Mouse (Mus musculus): ENCODE data around the gene Inpp4b. TPM values are rescaled to one million over a fixed set of nuclear protein-coding genes. Genes with fewer than 3 reads are reported as not detected.

Inpp4b gene
- polyA plus RNA-seq, 1 experiment, result 1.2 TPM

GRCm38 (mm10) chr8:81497646-81498045 lies 155.3 kb downstream of the Inpp4b start:
- Histone ChIP-seq H3K4me3 (ENCODE audit: insufficient read depth, low read depth, low read length) (no peak overlapping the region), H3K27ac (replicated peaks; ENCODE audit: low read depth, low read length) (no peak overlapping the region), H3K4me1 (ENCODE audit: control insufficient read depth, insufficient read depth, insufficient read length, low read length) (no peaks in the 10 kb centered on the region)

- Histone ChIP-seq H3K4me3 (ENCODE audit: insufficient read depth, low read depth, low read length) (no peak overlapping the region), H3K4me1 (ENCODE audit: control insufficient read depth, insufficient read depth, insufficient read length, low read length) (no peaks in the 10 kb centered on the region), H3K27ac (replicated peaks; ENCODE audit: low read depth, low read length) (no peak overlapping the region)
Measured at GRCm38 (mm10) chr8:81502216-81502615, 159.9 kb downstream of the Inpp4b start.

GRCm38 (mm10) chr8:81502982-81503381 lies 160.6 kb downstream of the Inpp4b start:
- no peak overlapping the region for H3K4me3 ChIP-seq (ENCODE audit: insufficient read depth, low read depth, low read length)
- H3K4me1 ChIP-seq (ENCODE audit: control insufficient read depth, insufficient read depth, insufficient read length, low read length), result no peaks in the 10 kb centered on the region
- H3K27ac ChIP-seq (replicated peaks; ENCODE audit: low read depth, low read length), result no peak overlapping the region

GRCm38 (mm10) chr8:81512826-81513225 lies 170.5 kb downstream of the Inpp4b start:
- no peaks in the 10 kb centered on the region for H3K4me1 ChIP-seq (ENCODE audit: control insufficient read depth, insufficient read depth, insufficient read length, low read length)

GRCm38 (mm10) chr8:81514425-81514824 lies 172.1 kb downstream of the Inpp4b start:
- no peak overlapping the region for H3K27ac ChIP-seq (replicated peaks; ENCODE audit: low read depth, low read length)
- H3K4me3 ChIP-seq (ENCODE audit: insufficient read depth, low read depth, low read length), result no peak overlapping the region
- no peaks in the 10 kb centered on the region for H3K4me1 ChIP-seq (ENCODE audit: control insufficient read depth, insufficient read depth, insufficient read length, low read length)

More at GRCm38 (mm10) chr8:81512826-81513225, 170.5 kb downstream of the Inpp4b start:
- Histone ChIP-seq H3K27ac (replicated peaks; ENCODE audit: low read depth, low read length) (no peak overlapping the region), H3K4me3 (ENCODE audit: insufficient read depth, low read depth, low read length) (no peak overlapping the region)

- Histone ChIP-seq H3K4me3 (ENCODE audit: insufficient read depth, low read depth, low read length) (no peak overlapping the region), H3K27ac (replicated peaks; ENCODE audit: low read depth, low read length) (no peak overlapping the region), H3K4me1 (ENCODE audit: control insufficient read depth, insufficient read depth, insufficient read length, low read length) (no peaks in the 10 kb centered on the region)
Measured at GRCm38 (mm10) chr8:81522085-81522484, 179.7 kb downstream of the Inpp4b start.

- no peaks in the 10 kb centered on the region for H3K4me1 ChIP-seq (ENCODE audit: control insufficient read depth, insufficient read depth, insufficient read length, low read length)
- no peak overlapping the region for H3K27ac ChIP-seq (replicated peaks; ENCODE audit: low read depth, low read length)
Measured at GRCm38 (mm10) chr8:81524561-81524960, 182.2 kb downstream of the Inpp4b start.

GRCm38 (mm10) chr8:81527661-81528060 lies 185.3 kb downstream of the Inpp4b start:
- H3K4me3 ChIP-seq (ENCODE audit: insufficient read depth, low read depth, low read length), result no peak overlapping the region
- no peak overlapping the region for H3K27ac ChIP-seq (replicated peaks; ENCODE audit: low read depth, low read length)
- no peaks in the 10 kb centered on the region for H3K4me1 ChIP-seq (ENCODE audit: control insufficient read depth, insufficient read depth, insufficient read length, low read length)

More at GRCm38 (mm10) chr8:81524561-81524960, 182.2 kb downstream of the Inpp4b start:
- H3K4me3 ChIP-seq (ENCODE audit: insufficient read depth, low read depth, low read length), result no peak overlapping the region

GRCm38 (mm10) chr8:81538310-81538709 lies 196.0 kb downstream of the Inpp4b start:
- Histone ChIP-seq H3K4me1 (ENCODE audit: control insufficient read depth, insufficient read depth, insufficient read length, low read length) (no peaks in the 10 kb centered on the region), H3K4me3 (ENCODE audit: insufficient read depth, low read depth, low read length) (no peak overlapping the region), H3K27ac (replicated peaks; ENCODE audit: low read depth, low read length) (no peak overlapping the region)

DNA sequence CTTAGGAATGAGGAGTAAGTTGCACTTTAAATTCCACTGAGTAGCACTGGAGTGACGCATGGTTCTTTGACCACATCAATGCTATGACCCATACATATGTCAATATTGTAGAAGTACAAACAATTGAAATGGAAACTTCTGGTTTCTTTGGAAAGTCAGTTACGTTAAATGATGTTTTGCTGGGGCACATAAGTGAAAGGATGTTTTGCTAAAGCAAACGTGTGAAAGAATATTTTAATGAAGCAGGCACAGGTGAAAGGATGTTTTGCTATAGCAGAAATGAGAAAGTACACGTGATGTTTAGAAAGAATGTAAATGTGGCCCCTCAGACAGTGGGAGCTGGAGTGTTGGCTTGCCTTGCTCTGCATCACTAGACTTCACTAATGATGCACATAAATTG lies 216.2 kb downstream of the Inpp4b start:
- Histone ChIP-seq H3K27ac (replicated peaks; ENCODE audit: low read depth, low read length) (no peak overlapping the region), H3K4me1 (ENCODE audit: control insufficient read depth, insufficient read depth, insufficient read length, low read length) (no peaks in the 10 kb centered on the region), H3K4me3 (ENCODE audit: insufficient read depth, low read depth, low read length) (no peak overlapping the region)

DNA sequence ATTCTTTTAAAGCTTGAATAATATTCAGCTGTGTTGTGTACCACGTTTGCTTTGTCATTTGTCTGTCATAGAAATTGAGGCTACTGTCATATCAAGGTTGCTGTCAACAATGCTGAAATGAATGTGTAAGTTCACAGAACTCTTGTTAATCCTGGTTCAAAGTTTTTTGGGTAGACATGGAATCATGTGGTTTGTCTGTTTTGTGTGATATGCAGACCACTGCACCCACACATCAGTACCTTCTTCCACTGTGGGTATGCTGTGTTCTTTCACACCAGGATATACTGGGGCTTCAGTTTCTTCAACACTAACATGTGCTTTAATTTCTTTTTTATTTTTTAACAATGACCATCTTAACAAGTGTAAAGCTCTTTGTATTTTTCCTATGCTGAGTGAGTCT lies 220.0 kb downstream of the Inpp4b start:
- H3K4me3 ChIP-seq (ENCODE audit: insufficient read depth, low read depth, low read length), result no peak overlapping the region

DNA sequence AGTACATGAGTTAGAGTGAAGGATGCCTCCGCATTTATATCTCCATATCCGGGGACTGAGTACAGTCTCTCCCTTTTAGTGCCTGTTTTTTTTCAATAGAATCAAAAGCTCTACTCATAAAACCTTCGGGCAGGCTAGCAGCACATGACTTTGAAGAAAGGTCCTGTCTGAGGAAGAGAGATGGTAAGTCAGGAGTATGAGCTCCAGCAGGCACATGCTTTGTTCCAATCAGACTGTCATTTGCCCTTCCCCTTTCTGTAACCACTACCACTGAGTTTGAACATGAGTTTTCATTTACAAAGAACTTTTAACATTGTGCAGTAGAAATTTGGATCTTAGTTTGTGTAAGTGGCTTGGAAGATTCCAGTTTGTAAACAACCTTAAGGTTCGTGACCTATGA lies 223.1 kb downstream of the Inpp4b start:
- no peaks in the 10 kb centered on the region for H3K4me1 ChIP-seq (ENCODE audit: control insufficient read depth, insufficient read depth, insufficient read length, low read length)
- H3K27ac ChIP-seq (replicated peaks; ENCODE audit: low read depth, low read length), result no peak overlapping the region
- no peak overlapping the region for H3K4me3 ChIP-seq (ENCODE audit: insufficient read depth, low read depth, low read length)

More for the DNA sequence above, 220.0 kb downstream of the Inpp4b start:
- H3K4me1 ChIP-seq (ENCODE audit: control insufficient read depth, insufficient read depth, insufficient read length, low read length), result no peaks in the 10 kb centered on the region
- no peak overlapping the region for H3K27ac ChIP-seq (replicated peaks; ENCODE audit: low read depth, low read length)

- no peaks in the 10 kb centered on the region for H3K4me1 ChIP-seq (ENCODE audit: control insufficient read depth, insufficient read depth, insufficient read length, low read length)
- H3K27ac ChIP-seq (replicated peaks; ENCODE audit: low read depth, low read length), result no peak overlapping the region
- H3K4me3 ChIP-seq (ENCODE audit: insufficient read depth, low read depth, low read length), result no peak overlapping the region
Measured at GRCm38 (mm10) chr8:81572319-81573104, 230.2 kb downstream of the Inpp4b start.

DNA sequence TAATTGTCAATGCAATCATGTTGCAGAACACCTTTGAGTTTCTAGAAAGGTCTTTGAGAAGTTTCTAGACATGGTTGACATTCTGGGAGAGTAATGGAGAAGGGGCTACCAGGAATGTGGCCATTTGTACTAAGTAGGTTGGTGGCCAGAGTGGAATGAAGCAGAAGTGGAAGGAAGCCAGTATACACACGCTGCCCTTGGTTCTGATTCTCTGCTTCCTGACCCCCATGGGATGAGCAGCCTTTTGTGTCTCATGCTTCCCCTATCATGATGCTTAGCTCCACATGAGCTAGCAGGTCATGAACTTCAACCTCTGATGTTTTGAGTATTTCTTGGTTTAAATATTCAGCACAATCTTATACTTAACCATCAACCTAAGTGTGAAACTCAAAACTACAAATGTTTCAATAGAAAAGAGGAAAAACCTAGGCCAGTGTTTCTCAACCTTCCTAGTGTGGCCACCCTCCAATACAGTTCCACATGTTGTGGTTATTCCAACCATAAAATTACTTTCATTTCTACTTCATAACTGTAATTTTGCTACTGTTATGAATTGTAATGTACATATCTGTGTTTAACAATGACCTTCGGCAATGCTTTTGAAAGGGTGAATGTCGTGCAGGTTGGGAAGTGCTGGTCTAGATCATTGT lies 233.0 kb downstream of the Inpp4b start:
- Histone ChIP-seq H3K4me1 (ENCODE audit: control insufficient read depth, insufficient read depth, insufficient read length, low read length) (no peaks in the 10 kb centered on the region), H3K27ac (replicated peaks; ENCODE audit: low read depth, low read length) (no peak overlapping the region), H3K4me3 (ENCODE audit: insufficient read depth, low read depth, low read length) (no peak overlapping the region)

DNA sequence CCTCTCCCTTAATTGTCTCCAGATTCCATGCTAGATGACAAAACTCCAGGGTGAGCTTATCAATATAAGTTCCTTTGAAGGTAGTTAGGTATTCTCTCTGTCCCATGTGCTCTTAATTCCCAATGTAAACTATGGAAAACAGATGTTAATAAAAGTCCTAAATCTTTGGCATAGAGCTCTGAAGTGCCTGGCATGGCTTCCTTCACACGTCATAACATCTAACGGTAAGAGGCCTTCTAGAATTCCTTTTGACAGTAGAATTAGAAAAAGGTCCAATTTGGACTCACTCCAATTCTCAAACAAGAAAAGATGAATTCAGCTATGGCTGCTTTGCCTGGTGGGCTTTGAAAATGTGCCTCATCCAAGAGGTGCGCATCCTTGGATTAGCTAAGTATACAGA lies 236.6 kb downstream of the Inpp4b start:
- H3K4me1 ChIP-seq (ENCODE audit: control insufficient read depth, insufficient read depth, insufficient read length, low read length), result no peaks in the 10 kb centered on the region
- no peak overlapping the region for H3K4me3 ChIP-seq (ENCODE audit: insufficient read depth, low read depth, low read length)
- H3K27ac ChIP-seq (replicated peaks; ENCODE audit: low read depth, low read length), result no peak overlapping the region

All from brown adipose tissue, adult 24 weeks (tissue).